Mouse (Mus musculus) kidney, embryonic 16.5 days (tissue): ENCODE data around the gene Osbpl3. TPM values are rescaled to one million over a fixed set of nuclear protein-coding genes. Genes with fewer than 3 reads are reported as not detected.
A peak's percentile ranks its signal among the peaks of the same experiment; 100 is the strongest.

ENCODE experiments used
- ATAC-seq: fragments of 200-750 bp; cut with Nextera tagmentation; 2 replicates; pipeline ENCODE4 v1.8.0; 2017; ENCODE audit warnings: moderate TSS enrichment; ENCODE audit not compliant: low FRiP score, low TSS enrichment
- H3K27ac ChIP-seq: fragments of 300-500 bp; sonication (generic); 2 replicates; pipeline ENCODE4 v1.5.1; 2014; ENCODE audit warnings: low read length
- H3K27me3 ChIP-seq: fragments of 300-500 bp; sonication (generic); 2 replicates; pipeline ENCODE4 v1.6.1; 2014; ENCODE audit warnings: low read length, control low read depth, mixed read lengths; ENCODE audit not compliant: insufficient read depth
- H3K36me3 ChIP-seq: fragments of 300-500 bp; sonication (generic); 2 replicates; pipeline ENCODE4 v1.6.1; 2014; ENCODE audit warnings: low read length, control low read depth, mixed read lengths; ENCODE audit not compliant: insufficient read depth
- H3K4me1 ChIP-seq: fragments of 300-500 bp; sonication (generic); 2 replicates; pipeline ENCODE4 v1.6.1; 2014; ENCODE audit warnings: low read length, control low read depth, mixed read lengths; ENCODE audit not compliant: insufficient read depth
- H3K4me2 ChIP-seq: fragments of 300-500 bp; sonication (generic); replicated peaks from 2 replicates; pipeline ENCODE4 v1.6.1; 2014; ENCODE audit warnings: low read depth, low read length
- H3K4me3 ChIP-seq: fragments of 300-500 bp; sonication (generic); 2 replicates; pipeline ENCODE4 v1.5.1; 2014; ENCODE audit warnings: mild to moderate bottlenecking, low read length
- H3K9ac ChIP-seq: fragments of 300-500 bp; sonication (generic); replicated peaks from 2 replicates; pipeline ENCODE4 v1.6.1; 2014; ENCODE audit warnings: low read length
- H3K9me3 ChIP-seq: fragments of 300-500 bp; sonication (generic); 2 replicates; pipeline ENCODE4 v1.6.1; 2016; ENCODE audit warnings: low read length, control low read depth
- WGBS: fragments of 180-500 bp; shearing (Covaris S2); extraction: QIAGEN DNeasy Blood & Tissue Kit; methylation state at CpG from one replicate; pipeline ENCODE4 v1.1.7; 2014; 5-methylcytosine and 5-hydroxymethylcytosine counted together
- polyA plus RNA-seq: library from polyadenylated mRNA; unstranded; fragments of >200 nt; fragmentation: Nextera tagmentation; extraction: Ambion mirVana; gene quantifications from 2 replicates; pipeline ENCODE4 v1.2.1, GENCODE M21; 2015

Osbpl3 gene
- polyA plus RNA-seq, 1 experiment from 2014 or later = 18.2 TPM

- Histone ChIP-seq H3K4me1 (no peaks in the 10 kb centered on the region), H3K27me3 (no peaks in the 10 kb centered on the region), H3K4me3 (no peak overlapping the region), H3K27ac (no peak overlapping the region), H3K4me2 (no peak overlapping the region), H3K36me3 (no peaks in the 10 kb centered on the region), H3K9me3 (no peaks in the 10 kb centered on the region), H3K9ac (no peak overlapping the region)
- 78% methylated on average over 2 of the region's 2 CpGs for WGBS
- ATAC-seq = no peak
These were observed 19.3 kb downstream of the Osbpl3 start for GRCm38 (mm10) chr6:50436661-50437060.

- Histone ChIP-seq H3K9me3 (no peaks in the 10 kb centered on the region), H3K36me3 (no peaks in the 10 kb centered on the region), H3K4me2 (no peak overlapping the region), H3K27ac (no peak overlapping the region), H3K27me3 (no peaks in the 10 kb centered on the region), H3K4me3 (no peak overlapping the region), H3K9ac (no peak overlapping the region), H3K4me1 (peaks cover 3% of the 10 kb centered on the region; the same call in 1 of the 2 replicates)
- ATAC-seq = no peak
- WGBS = 64% methylated on average over 5 of the region's 5 CpGs
These were observed 23.5 kb downstream of the Osbpl3 start for GRCm38 (mm10) chr6:50432491-50432890.

GRCm38 (mm10) chr6:50429299-50429698, 26.7 kb downstream of the Osbpl3 start:
- peaks cover 3% of the 10 kb centered on the region; the same call in 1 of the 2 replicates for H3K36me3 ChIP-seq
- no peak overlapping the region for H3K4me3 ChIP-seq
- H3K27me3 ChIP-seq = no peaks in the 10 kb centered on the region
- 89% methylated on average over 7 of the region's 7 CpGs for WGBS
- H3K9me3 ChIP-seq = no peaks in the 10 kb centered on the region
- H3K9ac ChIP-seq = no peak overlapping the region
- peaks cover 3% of the 10 kb centered on the region; the same call in 1 of the 2 replicates for H3K4me1 ChIP-seq
- H3K4me2 ChIP-seq = no peak overlapping the region
- no peak overlapping the region for H3K27ac ChIP-seq
- no peak for ATAC-seq

- peaks cover 3% of the 10 kb centered on the region; the same call in 1 of the 2 replicates for H3K4me1 ChIP-seq
- no peak overlapping the region for H3K4me2 ChIP-seq
- no peak overlapping the region for H3K4me3 ChIP-seq
- no peak overlapping the region for H3K27ac ChIP-seq
- 88% methylated on average over 11 of the region's 11 CpGs for WGBS
- ATAC-seq = no peak
- H3K9ac ChIP-seq = no peak overlapping the region
- H3K27me3 ChIP-seq = no peaks in the 10 kb centered on the region
- H3K9me3 ChIP-seq = no peaks in the 10 kb centered on the region
- H3K36me3 ChIP-seq = peaks cover 3% of the 10 kb centered on the region; the same call in 1 of the 2 replicates
These were observed 28.8 kb downstream of the Osbpl3 start for GRCm38 (mm10) chr6:50427051-50427732.

GRCm38 (mm10) chr6:50426571-50426970, 29.4 kb downstream of the Osbpl3 start:
- no peak overlapping the region for H3K4me2 ChIP-seq
- no peak overlapping the region for H3K4me3 ChIP-seq
- WGBS = 85% methylated on average over 4 of the region's 4 CpGs
- peaks cover 3% of the 10 kb centered on the region; the same call in 1 of the 2 replicates for H3K4me1 ChIP-seq
- ATAC-seq = no peak
- H3K9ac ChIP-seq = no peak overlapping the region
- H3K27ac ChIP-seq = no peak overlapping the region
- H3K36me3 ChIP-seq = peaks cover 3% of the 10 kb centered on the region; the same call in 1 of the 2 replicates
- H3K9me3 ChIP-seq = no peaks in the 10 kb centered on the region
- no peaks in the 10 kb centered on the region for H3K27me3 ChIP-seq

GRCm38 (mm10) chr6:50424271-50424670, 31.7 kb downstream of the Osbpl3 start:
- H3K27ac ChIP-seq = no peak overlapping the region
- 86% methylated on average over 4 of the region's 4 CpGs for WGBS
- ATAC-seq = no peak

GRCm38 (mm10) chr6:50420413-50420812, 35.6 kb downstream of the Osbpl3 start:
- Histone ChIP-seq H3K36me3 (peaks cover 6% of the 10 kb centered on the region), H3K27ac (peak overlapping the region; percentile 97), H3K4me2 (peak overlapping the region; percentile 9; the same call in 1 of the 2 replicates), H3K4me1 (peaks cover 26% of the 10 kb centered on the region), H3K9ac (no peak overlapping the region), H3K4me3 (no peak overlapping the region), H3K27me3 (no peaks in the 10 kb centered on the region), H3K9me3 (no peaks in the 10 kb centered on the region)
- WGBS = 53% methylated on average over 2 of the region's 2 CpGs
- ATAC-seq = peak; percentile 75

More at GRCm38 (mm10) chr6:50424271-50424670, 31.7 kb downstream of the Osbpl3 start:
- peaks cover 23% of the 10 kb centered on the region for H3K4me1 ChIP-seq
- H3K36me3 ChIP-seq = peaks cover 3% of the 10 kb centered on the region; the same call in 1 of the 2 replicates
- no peaks in the 10 kb centered on the region for H3K9me3 ChIP-seq
- no peak overlapping the region for H3K4me2 ChIP-seq
- H3K4me3 ChIP-seq = no peak overlapping the region
- no peak overlapping the region for H3K9ac ChIP-seq
- no peaks in the 10 kb centered on the region for H3K27me3 ChIP-seq

GRCm38 (mm10) chr6:50419518-50420290, 36.3 kb downstream of the Osbpl3 start:
- H3K9me3 ChIP-seq = no peaks in the 10 kb centered on the region
- peaks cover 6% of the 10 kb centered on the region for H3K36me3 ChIP-seq
- 40% methylated on average over 10 of the region's 10 CpGs for WGBS
- H3K4me2 ChIP-seq = peak overlapping the region; percentile 9
- ATAC-seq = peak; percentile 80
- no peaks in the 10 kb centered on the region for H3K27me3 ChIP-seq
- H3K9ac ChIP-seq = no peak overlapping the region
- peak overlapping the region; percentile 97 for H3K27ac ChIP-seq
- H3K4me3 ChIP-seq = no peak overlapping the region
- peaks cover 32% of the 10 kb centered on the region for H3K4me1 ChIP-seq

- H3K4me3 ChIP-seq = no peak overlapping the region
- no peaks in the 10 kb centered on the region for H3K27me3 ChIP-seq
- H3K4me1 ChIP-seq = peaks cover 39% of the 10 kb centered on the region
- 60% methylated on average over 4 of the region's 4 CpGs for WGBS
- peaks cover 6% of the 10 kb centered on the region for H3K36me3 ChIP-seq
- H3K4me2 ChIP-seq = peak overlapping the region; percentile 9; the same call in 1 of the 2 replicates
- peak; percentile 73; the same call in 1 of the 2 replicates for ATAC-seq
- no peak overlapping the region for H3K9ac ChIP-seq
- no peaks in the 10 kb centered on the region for H3K9me3 ChIP-seq
- peak overlapping the region; percentile 97 for H3K27ac ChIP-seq
These were observed 37.0 kb downstream of the Osbpl3 start for GRCm38 (mm10) chr6:50418951-50419350.
